Mouse (Mus musculus) small intestine, adult 2 months (tissue): ENCODE data around the gene Olfr1274-ps.
"Not testable (repeated sequence)": the region's sequence is repeated elsewhere in the genome, so short reads cannot be mapped to it uniquely, and the experiment has no call there.

Experiments used
- CTCF ChIP-seq: fragments of 200-500 bp; IDR thresholded peaks from 2 replicates; pipeline ENCODE4 v1.5.1; 2012; ENCODE audit warnings: low read depth, mild to moderate bottlenecking, control low read depth, inconsistent platforms, low read length, moderate library complexity, mixed read lengths; ENCODE audit not compliant: insufficient replicate concordance, insufficient read length; ENCODE audit errors: extremely low read depth
- POLR2A ChIP-seq: fragments of 200-500 bp; IDR thresholded peaks from 2 replicates; pipeline ENCODE4 v1.6.1; 2012; ENCODE audit warnings: low read depth, mild to moderate bottlenecking, control low read depth, inconsistent platforms, low read length, moderate library complexity

DNA sequence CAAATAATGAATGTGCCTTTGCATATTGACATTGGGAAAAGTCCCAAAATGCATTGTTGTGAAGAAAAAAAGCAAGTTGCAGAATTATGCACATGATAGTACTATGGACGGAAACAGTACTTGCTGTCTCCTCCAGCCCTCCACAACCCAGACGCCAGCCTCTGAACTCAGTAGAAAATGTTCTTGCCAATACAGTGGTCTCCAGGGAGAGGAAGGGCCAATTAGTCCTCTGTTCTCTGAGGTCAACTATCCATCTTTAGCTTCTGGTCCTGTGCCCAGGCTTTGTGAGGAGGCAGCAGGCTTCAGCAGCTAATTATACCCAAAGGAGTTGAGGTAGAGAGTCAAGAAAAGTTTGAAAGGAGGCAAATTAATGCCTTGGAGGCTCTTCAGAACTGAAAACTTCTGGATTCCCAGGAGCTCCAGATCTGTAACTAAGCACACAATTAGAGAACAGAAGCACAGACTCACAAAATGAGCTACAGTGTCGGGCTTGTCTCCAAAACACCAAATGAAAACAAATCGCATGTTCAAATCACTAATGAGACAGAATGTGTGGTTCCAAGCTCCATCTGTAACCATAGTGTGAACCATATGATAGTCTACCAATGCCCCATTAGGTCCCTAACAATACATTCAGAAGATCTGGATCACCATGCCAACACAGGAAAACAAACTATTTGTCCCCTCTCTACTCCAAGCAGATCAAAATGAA, 15.8 kb downstream of the Olfr1274-ps start:
- TF ChIP-seq POLR2A, CTCF: not testable (repeated sequence)
